Mouse (Mus musculus): ENCODE measurements at regions not wholly inside any gene's neighbourhood (a gene's known extent, or its start where the extent isn't known, plus 50 kb on each side); places are given as distances from the start of the nearest gene placed in this dataset.

GRCm38 (mm10) chr5:119591271-119591670, 79.2 kb upstream of the Tbx3 start:
- TF ChIP-seq TCF12 (IDR thresholded peaks at IDR 0.05; ENCODE audit: insufficient read depth, poor library complexity, severe bottlenecking), result no peak
- TF ChIP-seq POLR2A (IDR thresholded peaks at IDR 0.05; ENCODE audit: insufficient read length, low read depth), result no peak
- no peak for TF ChIP-seq MAX (IDR thresholded peaks at IDR 0.05; ENCODE audit: low read depth)
- no peak for TF ChIP-seq E2F4 (IDR thresholded peaks at IDR 0.05; ENCODE audit: insufficient read depth)
- TF ChIP-seq CEBPB (IDR thresholded peaks at IDR 0.05; ENCODE audit: insufficient read depth, poor library complexity, severe bottlenecking), result no peak
- TF ChIP-seq USF1 (IDR thresholded peaks at IDR 0.05; ENCODE audit: low read depth), result no peak
